Mouse (Mus musculus) natural killer cell, adult 2 months (primary cell): Measurements from ENCODE around the gene Sval3.

Source experiments
- DNase-seq, 2 experiments: peaks; one replicate each; pipeline ENCODE4 v3.0.0; 2022; ENCODE audit warnings: low spot score in 2 of 2

The Sval3 gene

GRCm38 (mm10) chr6:41967840-41968239, at the start of gene Sval3:
TSS of gene Sval3 (plus strand) at chr6:41968140.
- no peak for DNase-seq

GRCm38 (mm10) chr6:41951330-41951729, 16.6 kb upstream of the Sval3 start, which contains the start of gene Sval1:
TSS of gene Sval1 (plus strand) at chr6:41951630.
- no peak for DNase-seq
